Mouse (Mus musculus) adipocyte (in vitro differentiated cells): Measurements from ENCODE around the gene Nppa.
"Not testable (repeated sequence)": the region's sequence is repeated elsewhere in the genome, so short reads cannot be mapped to it uniquely, and the experiment has no call there.

ENCODE experiments used
- DNase-seq: peaks from one replicate; pipeline ENCODE4 v3.0.0-alpha.2; 2016; ENCODE audit warnings: low spot score

Gene Nppa

GRCm38 (mm10) chr4:148011332-148011731 is 10.8 kb downstream of the Nppa start:
- DNase-seq = no peak

- no peak for DNase-seq
Measured at GRCm38 (mm10) chr4:148012216-148012615, 11.7 kb downstream of the Nppa start.

GRCm38 (mm10) chr4:148015418-148015817 is 14.9 kb downstream of the Nppa start:
- DNase-seq = no peak

GRCm38 (mm10) chr4:148016981-148017380 is 16.5 kb downstream of the Nppa start:
- no peak for DNase-seq

DNA sequence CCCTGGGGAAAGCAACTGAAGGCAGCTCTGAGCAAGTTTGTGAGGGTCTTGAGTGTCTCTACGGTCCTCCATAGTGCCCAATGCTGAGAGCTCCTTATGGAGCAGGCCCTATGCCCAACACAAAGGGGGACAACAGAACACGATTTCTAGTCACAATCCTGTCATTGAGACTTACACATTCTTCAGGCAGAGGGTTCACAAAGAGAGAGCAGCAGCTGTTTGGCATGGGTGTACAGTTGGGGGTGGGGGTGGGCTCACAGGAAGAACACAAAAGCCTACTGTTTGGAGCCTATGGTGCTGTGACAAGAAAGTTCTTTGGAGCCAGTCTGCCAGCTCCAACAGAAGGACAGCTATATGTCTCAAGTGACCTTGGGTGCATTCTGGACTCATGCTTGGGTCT is 17.9 kb downstream of the Nppa start:
- no peak for DNase-seq

- DNase-seq = peak; percentile 40
Measured at GRCm38 (mm10) chr4:148024003-148024402, 23.5 kb downstream of the Nppa start.

DNA sequence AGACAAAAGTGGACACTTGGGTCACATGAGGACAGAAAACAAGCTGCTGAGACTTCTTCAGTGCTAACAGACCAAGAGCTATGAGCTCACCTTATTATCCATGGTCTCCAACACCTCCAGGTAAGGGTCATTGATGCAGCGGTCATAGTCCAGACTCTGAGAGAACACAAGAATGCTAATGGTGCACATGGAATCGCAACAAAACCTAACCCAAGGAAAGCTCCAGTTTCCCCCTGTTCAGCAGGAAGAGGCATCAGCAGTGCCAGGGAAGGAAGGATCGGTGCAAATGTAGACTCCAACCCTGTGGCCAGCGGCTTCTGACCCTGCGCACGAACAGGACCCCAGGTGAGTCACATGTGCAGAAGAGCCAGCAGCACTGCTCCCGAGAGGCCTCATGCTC is 28.8 kb downstream of the Nppa start:
- DNase-seq = no peak

- no peak for DNase-seq
Measured at GRCm38 (mm10) chr4:148030506-148030905, 30.0 kb downstream of the Nppa start.

GRCm38 (mm10) chr4:148033858-148034410 is 33.4 kb downstream of the Nppa start:
- DNase-seq = no peak

DNA sequence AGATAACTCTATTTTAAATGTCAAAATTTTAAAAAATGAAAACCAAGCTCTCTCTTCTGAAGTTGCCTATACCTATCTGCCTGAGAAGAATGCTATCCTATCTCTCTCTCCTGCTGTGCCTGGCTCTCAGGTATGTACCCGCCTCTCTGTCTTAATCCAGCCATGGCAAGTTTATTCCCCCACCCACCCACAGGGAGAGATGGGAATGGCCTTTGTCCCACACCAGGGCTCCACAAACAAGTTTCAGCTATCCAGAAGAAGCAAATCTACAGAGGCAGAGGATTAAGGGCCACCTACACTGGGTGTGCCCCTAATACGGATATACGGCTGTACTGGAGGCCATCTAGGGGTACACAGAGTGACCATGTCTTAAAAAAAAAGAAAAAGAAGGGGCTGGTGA is 34.9 kb downstream of the Nppa start:
- DNase-seq = no peak

DNA sequence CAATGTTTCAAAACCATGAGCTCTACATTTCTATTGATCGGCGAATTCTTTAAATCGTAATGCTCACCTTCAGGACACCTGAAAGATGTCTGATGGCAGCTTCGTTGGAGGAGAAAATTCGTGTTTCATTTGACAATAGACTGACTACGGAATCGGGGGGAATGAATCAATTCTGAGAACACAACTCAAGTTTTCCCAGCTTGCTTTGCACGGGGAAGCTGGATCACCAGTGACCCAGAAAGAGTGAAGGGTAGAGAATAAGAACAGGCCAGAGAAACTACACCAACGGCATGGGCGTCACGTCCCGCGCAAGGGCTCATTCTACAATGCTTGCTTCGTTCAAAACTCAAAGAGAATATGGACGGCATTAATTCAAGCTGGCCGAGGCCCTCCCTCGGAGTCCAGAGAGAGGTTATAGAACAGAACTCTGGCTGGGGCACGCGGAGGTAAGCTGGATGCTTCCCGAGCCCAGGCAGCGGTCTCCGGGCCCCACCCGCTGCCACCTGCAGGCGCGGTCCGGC is 37.6 kb downstream of the Nppa start:
- DNase-seq = no peak

DNA sequence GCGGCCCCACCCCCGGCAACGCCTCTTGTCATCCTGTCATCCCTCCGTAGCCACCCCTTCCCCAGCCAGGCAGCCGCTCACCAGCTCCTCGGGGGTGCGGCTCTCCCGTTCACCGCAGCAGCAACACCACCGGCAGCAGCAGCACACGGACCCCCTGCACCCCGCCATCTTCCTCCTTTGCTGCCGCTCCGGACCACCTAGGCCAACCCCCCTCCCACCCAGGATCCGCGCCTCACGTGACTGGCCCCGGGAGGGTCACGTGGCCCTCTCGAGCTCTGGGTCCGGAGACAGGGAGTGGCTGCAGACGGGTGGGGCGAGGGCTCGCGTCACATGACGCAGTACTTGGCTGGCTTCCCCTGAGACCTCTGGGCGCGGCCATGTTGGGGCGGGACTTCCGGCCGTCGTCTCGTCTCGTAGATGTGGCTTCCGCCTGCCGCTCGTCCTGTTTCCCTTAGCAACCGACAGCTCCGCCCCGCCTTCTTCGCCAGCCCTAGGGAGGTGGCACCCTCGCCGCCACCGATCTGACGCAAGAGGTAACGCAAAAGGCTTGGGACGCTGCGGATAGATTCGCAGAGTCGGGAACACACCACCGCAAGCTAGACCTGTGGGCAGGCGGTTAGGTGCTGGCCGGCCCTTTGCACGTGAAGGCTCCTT is 38.2 kb downstream of the Nppa start, which contains the start of the genes Clcn6 and Mthfr:
Gene Clcn6, minus strand, starts transcription at position 222 of the 654 bp plus-strand sequence.
Gene Mthfr, plus strand, starts transcription at position 478 of the 654 bp plus-strand sequence.
- peak; percentile 99 for DNase-seq

- DNase-seq = peak; percentile 70
Measured at GRCm38 (mm10) chr4:148039254-148040028, 38.9 kb downstream of the Nppa start.

DNA sequence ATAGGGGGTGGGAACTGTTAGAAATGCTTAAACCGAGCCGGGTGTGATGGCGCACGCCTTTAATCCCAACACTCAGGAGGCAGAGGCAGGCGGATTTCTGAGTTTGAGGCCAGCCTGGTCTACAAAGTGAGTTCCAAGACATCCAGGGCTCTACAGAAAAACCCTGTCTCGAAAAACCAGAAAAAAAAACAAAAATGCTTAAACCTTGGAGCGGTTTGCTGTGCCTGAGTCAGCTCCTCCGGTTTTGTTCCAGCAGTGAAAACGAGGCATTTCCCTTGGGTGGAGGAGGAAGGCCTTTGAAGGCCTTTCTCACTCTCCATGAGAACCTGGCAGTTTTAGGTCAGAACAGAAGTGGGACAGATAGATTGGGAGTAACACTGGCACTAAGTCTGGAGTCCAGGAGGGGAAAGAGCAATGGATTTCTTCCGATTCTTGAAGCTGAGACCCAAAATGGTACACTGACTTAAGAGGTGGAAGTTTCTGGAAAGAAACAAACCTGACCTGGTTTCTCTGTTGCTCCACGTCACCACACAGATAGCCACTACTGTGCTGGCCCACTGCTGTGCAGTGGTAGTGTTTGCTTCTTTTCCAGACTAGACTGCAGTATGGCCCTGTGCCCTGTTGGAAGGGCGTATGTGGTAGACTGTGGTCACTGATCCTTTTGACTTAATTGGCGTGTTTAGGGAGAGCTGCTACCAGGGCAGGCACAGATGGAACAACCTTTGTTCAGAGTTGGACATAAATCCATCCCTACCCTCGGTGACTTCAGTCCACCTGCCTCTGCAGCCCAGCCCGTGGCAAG is 39.7 kb downstream of the Nppa start:
- DNase-seq = peak; percentile 73

DNA sequence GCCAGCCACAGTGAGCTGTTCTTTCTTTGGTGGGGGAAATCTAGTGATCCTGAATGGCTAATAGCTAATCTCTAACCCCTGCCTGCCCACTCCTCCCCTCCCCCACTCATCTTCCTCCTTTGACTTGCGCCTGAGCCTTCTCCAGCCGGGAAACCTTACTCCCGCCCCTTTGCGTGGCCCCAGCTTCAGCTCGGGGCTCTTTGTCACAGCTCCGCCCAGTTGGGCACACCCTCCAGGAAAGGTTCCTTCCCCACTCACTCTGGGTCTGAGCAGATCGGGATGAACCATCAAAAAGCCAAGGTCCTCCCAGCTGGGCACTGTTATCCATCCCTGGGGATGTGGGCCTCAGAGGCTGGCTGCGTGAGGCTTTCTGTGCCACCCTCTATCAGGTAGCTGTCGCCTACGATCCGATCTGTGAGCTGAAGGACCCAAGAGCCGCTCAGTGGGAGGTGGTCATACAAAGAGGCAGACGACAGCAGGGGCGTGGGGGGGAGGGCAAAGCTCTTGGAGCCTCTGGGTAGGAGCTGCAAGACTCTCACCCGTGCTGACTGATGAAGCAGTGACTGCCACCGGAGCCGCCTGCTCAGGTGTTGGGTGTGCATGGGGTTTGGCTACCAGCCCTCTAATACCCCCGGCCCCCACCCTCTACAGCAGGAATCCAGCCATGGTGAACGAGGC is 40.5 kb downstream of the Nppa start:
- DNase-seq = peak; percentile 66

DNA sequence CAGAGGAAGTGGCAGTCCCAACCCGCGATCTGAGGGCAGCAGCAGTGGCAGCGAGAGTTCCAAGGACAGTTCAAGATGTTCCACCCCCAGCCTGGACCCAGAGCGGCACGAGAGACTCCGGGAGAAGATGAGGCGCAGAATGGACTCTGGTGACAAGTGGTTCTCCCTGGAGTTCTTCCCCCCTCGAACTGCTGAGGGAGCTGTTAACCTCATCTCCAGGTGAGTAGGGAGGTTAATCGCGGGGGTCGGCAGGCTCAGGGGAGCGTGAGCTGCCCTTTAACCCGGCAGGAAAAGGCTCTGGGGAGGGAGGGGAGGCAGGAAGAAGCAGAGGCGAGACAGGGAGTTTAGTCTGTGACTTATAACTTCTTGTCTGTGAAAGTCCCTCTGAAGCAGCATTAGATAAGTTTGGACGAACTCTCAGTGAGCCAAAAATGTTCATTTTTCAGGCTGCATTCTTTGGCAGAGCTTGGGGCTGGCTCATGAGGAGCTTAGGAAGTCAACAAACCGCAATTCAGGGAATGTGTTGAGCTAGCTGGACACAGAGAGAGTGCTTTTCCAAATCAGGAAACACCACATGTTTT is 41.2 kb downstream of the Nppa start:
- DNase-seq = peak; percentile 76

- DNase-seq = not testable (repeated sequence)
Measured at GRCm38 (mm10) chr4:148043327-148043726, 42.8 kb downstream of the Nppa start.

GRCm38 (mm10) chr4:148044113-148044512 is 43.6 kb downstream of the Nppa start:
- DNase-seq = no peak

DNA sequence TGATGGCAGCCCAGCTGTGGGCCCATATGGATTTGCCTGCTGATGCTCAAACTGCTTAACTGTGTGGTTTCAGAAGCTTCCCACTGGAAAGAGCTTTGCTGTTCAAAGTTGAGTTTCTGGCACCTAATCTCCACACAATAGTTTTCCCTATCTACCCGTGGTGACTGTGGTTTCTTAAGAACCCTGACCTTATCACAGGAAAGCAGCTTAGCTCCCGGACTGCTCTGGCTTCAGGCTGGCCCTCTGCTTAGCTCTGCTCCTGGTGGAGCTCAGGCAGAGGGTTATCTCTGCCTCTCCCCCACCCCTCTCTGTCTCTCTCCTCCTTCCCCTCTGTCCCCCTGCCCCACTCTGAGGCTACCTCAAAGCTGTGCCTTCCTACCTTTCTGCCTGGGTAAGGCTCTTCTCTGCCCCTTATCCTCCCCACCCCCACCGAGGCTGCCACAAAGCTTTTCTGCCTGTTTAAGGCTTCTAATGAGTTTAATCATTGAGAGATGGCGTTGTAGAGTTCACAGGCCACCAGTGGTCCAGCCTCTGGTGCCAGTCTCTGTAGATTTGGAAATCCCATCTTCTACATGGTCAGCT is 46.0 kb downstream of the Nppa start:
- DNase-seq = no peak

DNA sequence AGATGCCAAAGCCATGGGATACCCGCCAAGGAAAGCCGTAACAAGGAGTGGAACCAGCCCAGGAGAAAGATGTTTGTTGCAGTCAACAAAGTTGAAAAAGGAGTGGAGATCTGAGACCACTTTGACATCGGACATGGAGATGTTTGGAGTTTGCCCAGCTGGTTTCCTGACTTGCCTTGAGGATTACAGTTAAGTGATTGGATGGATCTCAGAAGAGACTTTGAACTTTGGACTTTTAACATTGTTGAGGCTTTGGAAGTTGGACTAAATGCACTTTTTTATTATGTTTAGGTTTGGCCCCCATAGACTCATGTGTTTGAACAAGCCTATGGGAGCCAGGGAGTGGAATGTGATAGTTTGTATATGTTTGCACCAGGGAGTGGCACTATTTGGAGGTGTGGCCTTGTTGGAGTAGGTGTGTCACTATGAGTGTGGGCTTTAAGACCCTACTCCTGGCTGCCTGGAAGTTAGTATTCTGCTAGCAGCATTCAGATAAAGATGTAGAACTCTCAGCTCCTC is 49.9 kb downstream of the Nppa start:
- not testable (repeated sequence) for DNase-seq
